Mouse (Mus musculus): ENCODE results near the gene Greb1. TPM values are rescaled to one million over a fixed set of nuclear protein-coding genes. Genes with fewer than 3 reads are reported as not detected.

Greb1 gene
- polyA plus RNA-seq (2014; fragmentation: Nextera tagmentation; extraction: Ambion mirVana): 0.39 and 0.59 TPM in 2 replicates

- peak; percentile 50; the same call in 1 of the 2 replicates for ATAC-seq (ENCODE audit: insufficient number of reproducible peaks, insufficient read depth, low FRiP score, low read depth)
- H3K27me3 ChIP-seq (ENCODE audit: control insufficient read depth, insufficient read depth, low read length): no peaks in the 10 kb centered on the region; the same call in 1 of the 2 replicates
- WGBS: under 1% methylated on average over 52 of the region's 53 CpGs
Observed at GRCm38 (mm10) chr12:16800259-16800958, at the start of gene Greb1. Greb1 (minus strand) TSS chr12:16800886.

GRCm38 (mm10) chr12:16849821-16850220 lies 49.1 kb upstream of the Greb1 start:
- Histone ChIP-seq H3K36me3 (ENCODE audit: control insufficient read depth, insufficient read depth, low read length) (no peaks in the 10 kb centered on the region), H3K4me3 (ENCODE audit: control insufficient read depth in 1 of 2, insufficient read depth in 1 of 2, low read depth in 1 of 2, low read length in 2 of 2) (no peak overlapping the region), H3K9ac (ENCODE audit: low read length) (no peak overlapping the region), H3K4me1 (ENCODE audit: control insufficient read depth in 2 of 2, insufficient read depth in 2 of 2, low read length in 2 of 2) (peaks cover 19 to 32% of the 10 kb centered on the region in 2 experiments), H3K9me3 (ENCODE audit: control insufficient read depth, low read length) (no peaks in the 10 kb centered on the region), H3K27me3 (ENCODE audit: control insufficient read depth, insufficient read depth, low read length) (no peaks in the 10 kb centered on the region), H3K27ac (replicated peaks in 1 of 2; ENCODE audit: control insufficient read depth in 1 of 2, insufficient read depth in 1 of 2, low read depth in 2 of 2, low read length in 2 of 2) (no peak overlapping the region), H3K4me2 (ENCODE audit: low read length) (no peak overlapping the region)
- WGBS: 63% methylated on average over 2 of the region's 2 CpGs
- ATAC-seq (ENCODE audit: insufficient number of reproducible peaks, insufficient read depth, low FRiP score, low read depth): no peak

More at GRCm38 (mm10) chr12:16800259-16800958, at the start of gene Greb1:
- peaks cover 2 to 4% of the 10 kb centered on the region in 2 experiments; a peak in 2 of 4 replicates for H3K4me1 ChIP-seq (ENCODE audit: control insufficient read depth in 2 of 2, insufficient read depth in 2 of 2, low read length in 2 of 2)
- H3K36me3 ChIP-seq (ENCODE audit: control insufficient read depth, insufficient read depth, low read length): no peaks in the 10 kb centered on the region
- H3K4me2 ChIP-seq (ENCODE audit: low read length): peak within 1 kb of the TSS; percentile 99
- H3K4me3 ChIP-seq (ENCODE audit: control insufficient read depth in 1 of 2, insufficient read depth in 1 of 2, low read depth in 1 of 2, low read length in 2 of 2): peak within 1 kb of the TSS; percentile 55 to 62
- H3K9me3 ChIP-seq (ENCODE audit: control insufficient read depth, low read length): no peaks in the 10 kb centered on the region
- peak within 1 kb of the TSS; percentile 68 for H3K9ac ChIP-seq (ENCODE audit: low read length)
- H3K27ac ChIP-seq (replicated peaks in 1 of 2; ENCODE audit: control insufficient read depth in 1 of 2, insufficient read depth in 1 of 2, low read depth in 2 of 2, low read length in 2 of 2): no peak within 1 kb of the TSS

GRCm38 (mm10) chr12:16848501-16848900 lies 47.8 kb upstream of the Greb1 start:
- no peak overlapping the region for H3K4me2 ChIP-seq (ENCODE audit: low read length)
- no peak overlapping the region for H3K4me3 ChIP-seq (ENCODE audit: control insufficient read depth in 1 of 2, insufficient read depth in 1 of 2, low read depth in 1 of 2, low read length in 2 of 2)
- H3K27ac ChIP-seq (replicated peaks in 1 of 2; ENCODE audit: control insufficient read depth in 1 of 2, insufficient read depth in 1 of 2, low read depth in 2 of 2, low read length in 2 of 2): no peak overlapping the region
- no peak overlapping the region for H3K9ac ChIP-seq (ENCODE audit: low read length)
- WGBS: 90% methylated on average over 2 of the region's 2 CpGs
- H3K4me1 ChIP-seq (ENCODE audit: control insufficient read depth in 2 of 2, insufficient read depth in 2 of 2, low read length in 2 of 2): peaks cover 15 to 29% of the 10 kb centered on the region in 2 experiments
- no peaks in the 10 kb centered on the region for H3K27me3 ChIP-seq (ENCODE audit: control insufficient read depth, insufficient read depth, low read length)
- H3K36me3 ChIP-seq (ENCODE audit: control insufficient read depth, insufficient read depth, low read length): no peaks in the 10 kb centered on the region
- ATAC-seq (ENCODE audit: insufficient number of reproducible peaks, insufficient read depth, low FRiP score, low read depth): no peak
- H3K9me3 ChIP-seq (ENCODE audit: control insufficient read depth, low read length): no peaks in the 10 kb centered on the region

- Histone ChIP-seq H3K36me3 (ENCODE audit: control insufficient read depth, insufficient read depth, low read length) (no peaks in the 10 kb centered on the region), H3K4me1 (ENCODE audit: control insufficient read depth in 2 of 2, insufficient read depth in 2 of 2, low read length in 2 of 2) (peaks cover 12 to 27% of the 10 kb centered on the region in 2 experiments), H3K27me3 (ENCODE audit: control insufficient read depth, insufficient read depth, low read length) (no peaks in the 10 kb centered on the region), H3K27ac (replicated peaks in 1 of 2; ENCODE audit: control insufficient read depth in 1 of 2, insufficient read depth in 1 of 2, low read depth in 2 of 2, low read length in 2 of 2) (peak overlapping the region in 1 of 2 experiments; percentile 4; a peak in 1 of 4 replicates), H3K4me2 (ENCODE audit: low read length) (no peak overlapping the region), H3K9me3 (ENCODE audit: control insufficient read depth, low read length) (no peaks in the 10 kb centered on the region), H3K4me3 (ENCODE audit: control insufficient read depth in 1 of 2, insufficient read depth in 1 of 2, low read depth in 1 of 2, low read length in 2 of 2) (no peak overlapping the region), H3K9ac (ENCODE audit: low read length) (no peak overlapping the region)
- WGBS: 75% methylated on average over 4 of the region's 4 CpGs
- no peak for ATAC-seq (ENCODE audit: insufficient number of reproducible peaks, insufficient read depth, low FRiP score, low read depth)
Observed at GRCm38 (mm10) chr12:16847204-16847792, 46.6 kb upstream of the Greb1 start.

GRCm38 (mm10) chr12:16844623-16845592 lies 44.2 kb upstream of the Greb1 start:
- 46% methylated on average over 14 of the region's 14 CpGs for WGBS
- peaks cover 10 to 29% of the 10 kb centered on the region in 2 experiments for H3K4me1 ChIP-seq (ENCODE audit: control insufficient read depth in 2 of 2, insufficient read depth in 2 of 2, low read length in 2 of 2)

GRCm38 (mm10) chr12:16840842-16841782 lies 40.4 kb upstream of the Greb1 start:
- WGBS: 19% methylated on average over 8 of the region's 8 CpGs

More at GRCm38 (mm10) chr12:16844623-16845592, 44.2 kb upstream of the Greb1 start:
- H3K9me3 ChIP-seq (ENCODE audit: control insufficient read depth, low read length): no peaks in the 10 kb centered on the region
- no peaks in the 10 kb centered on the region for H3K36me3 ChIP-seq (ENCODE audit: control insufficient read depth, insufficient read depth, low read length)
- peak overlapping the region; percentile 41 to 75; a peak in 2 of 4 replicates for H3K27ac ChIP-seq (replicated peaks in 1 of 2; ENCODE audit: control insufficient read depth in 1 of 2, insufficient read depth in 1 of 2, low read depth in 2 of 2, low read length in 2 of 2)
- H3K4me2 ChIP-seq (ENCODE audit: low read length): no peak overlapping the region
- no peak overlapping the region for H3K9ac ChIP-seq (ENCODE audit: low read length)
- ATAC-seq (ENCODE audit: insufficient number of reproducible peaks, insufficient read depth, low FRiP score, low read depth): peak; percentile 76
- no peaks in the 10 kb centered on the region for H3K27me3 ChIP-seq (ENCODE audit: control insufficient read depth, insufficient read depth, low read length)
- H3K4me3 ChIP-seq (ENCODE audit: control insufficient read depth in 1 of 2, insufficient read depth in 1 of 2, low read depth in 1 of 2, low read length in 2 of 2): no peak overlapping the region

More at GRCm38 (mm10) chr12:16840842-16841782, 40.4 kb upstream of the Greb1 start:
- 0 out of 2 replicates have a peak, but pooled peaks cover 5% of the 10 kb centered on the region for H3K9me3 ChIP-seq (ENCODE audit: control insufficient read depth, low read length)
- peak; percentile 22; the same call in 1 of the 2 replicates for ATAC-seq (ENCODE audit: insufficient number of reproducible peaks, insufficient read depth, low FRiP score, low read depth)
- H3K27me3 ChIP-seq (ENCODE audit: control insufficient read depth, insufficient read depth, low read length): no peaks in the 10 kb centered on the region
- no peaks in the 10 kb centered on the region for H3K36me3 ChIP-seq (ENCODE audit: control insufficient read depth, insufficient read depth, low read length)
- no peak overlapping the region for H3K4me3 ChIP-seq (ENCODE audit: control insufficient read depth in 1 of 2, insufficient read depth in 1 of 2, low read depth in 1 of 2, low read length in 2 of 2)
- peaks cover 8 to 34% of the 10 kb centered on the region in 2 experiments for H3K4me1 ChIP-seq (ENCODE audit: control insufficient read depth in 2 of 2, insufficient read depth in 2 of 2, low read length in 2 of 2)
- no peak overlapping the region for H3K9ac ChIP-seq (ENCODE audit: low read length)
- no peak overlapping the region for H3K4me2 ChIP-seq (ENCODE audit: low read length)
- H3K27ac ChIP-seq (replicated peaks in 1 of 2; ENCODE audit: control insufficient read depth in 1 of 2, insufficient read depth in 1 of 2, low read depth in 2 of 2, low read length in 2 of 2): peak overlapping the region; percentile 37 to 39; a peak in 3 of 4 replicates
